Comparison of ENCODE assay signal across 22 mouse cellular contexts in genomic region chr12:78249151-78249550, GRCm38 (mm10). TPM values are rescaled to one million over a fixed set of nuclear protein-coding genes. Genes with fewer than 3 reads are reported as not detected.
DNase-seq lines count a peak whose midpoint lies in the region; ATAC-seq and TF ChIP-seq lines count a peak whose summit lies in the region.
"Had no signal": no experiment of that assay in that cellular context is flagged by ENCODE, and none has a peak within 500 bp of the region (broad histone marks: within the 10 kb centered on the region; RNA-seq: fewer than 3 reads in every experiment).

No protein-coding gene starts in this region.

- H3K27me3 ChIP-seq in lung, embryonic 14.5 days (ENCODE audit: insufficient read depth, low read length), result no peaks in the 10 kb centered on the region
- H3K27me3 ChIP-seq in liver, postnatal 0 days (ENCODE audit: insufficient read depth, low read length), result no peaks in the 10 kb centered on the region
- H3K27me3 ChIP-seq: CH12.LX; forebrain, embryonic 13.5 days; Patski had no signal

- no peak overlapping the region for H3K27ac ChIP-seq in lung, embryonic 14.5 days (ENCODE audit: low read depth)
- no peak overlapping the region for H3K27ac ChIP-seq in liver, postnatal 0 days (ENCODE audit: low read depth)
- H3K27ac ChIP-seq: forebrain, embryonic 13.5 days; macrophage had no signal

- no peak for ATAC-seq in lung, embryonic 14.5 days (ENCODE audit: insufficient read depth)
- ATAC-seq in liver, postnatal 0 days, result no peak
- ATAC-seq: forebrain, embryonic 13.5 days; Patski had no signal

- H3K9me3 ChIP-seq in lung, embryonic 14.5 days (ENCODE audit: low read depth, low read length), result no peaks in the 10 kb centered on the region
- no peaks in the 10 kb centered on the region for H3K9me3 ChIP-seq in liver, postnatal 0 days (ENCODE audit: low read length)
- H3K9me3 ChIP-seq: forebrain, embryonic 13.5 days had no signal

- no peak overlapping the region for H3K4me3 ChIP-seq in lung, embryonic 14.5 days (ENCODE audit: low read depth, low read length)
- H3K4me3 ChIP-seq in liver, postnatal 0 days (ENCODE audit: low read depth, low read length), result no peak overlapping the region
- H3K4me3 ChIP-seq: forebrain, embryonic 13.5 days had no signal

- peak; percentile 94 for DNase-seq in heart, adult 11 months
- no peak for DNase-seq in heart, postnatal 4 days
- peak; percentile 28 for DNase-seq in lung, embryonic 14.5 days
- DNase-seq in lung, postnatal 4 days, result no peak
- DNase-seq in fat pad, adult 2 months (ENCODE audit: extremely low read depth, low read depth, low spot score), result peak; percentile 98
- peak; percentile 33 for DNase-seq in lung, postnatal 25 days (ENCODE audit: low spot score)
- DNase-seq in liver, postnatal 0 days, result no peak
- DNase-seq: midbrain, embryonic 14.5 days; thymus, postnatal 14 days had no signal

- TF ChIP-seq EP300 in liver, postnatal 0 days (IDR thresholded peaks at IDR 0.05; ENCODE audit: low read depth), result no peak

- no peaks in the 10 kb centered on the region for H3K36me3 ChIP-seq in lung, embryonic 14.5 days (ENCODE audit: insufficient read depth)
- no peaks in the 10 kb centered on the region for H3K36me3 ChIP-seq in liver, postnatal 0 days (replicated peaks; ENCODE audit: insufficient read depth, low read length)

- H3K9ac ChIP-seq in lung, embryonic 14.5 days, result no peak overlapping the region
- H3K9ac ChIP-seq in liver, postnatal 0 days (replicated peaks), result no peak overlapping the region
- H3K9ac ChIP-seq: forebrain, embryonic 13.5 days had no signal

- H3K4me2 ChIP-seq in lung, embryonic 14.5 days, result no peak overlapping the region
- no peak overlapping the region for H3K4me2 ChIP-seq in liver, postnatal 0 days (ENCODE audit: low read depth, low read length)
- H3K4me2 ChIP-seq: forebrain, embryonic 13.5 days had no signal

- H3K4me1 ChIP-seq in lung, embryonic 14.5 days (ENCODE audit: insufficient read depth), result no peaks in the 10 kb centered on the region
- H3K4me1 ChIP-seq in liver, postnatal 0 days (ENCODE audit: insufficient read depth), result no peaks in the 10 kb centered on the region
- H3K4me1 ChIP-seq: forebrain, embryonic 13.5 days had no signal

- TF ChIP-seq CTCF in lung, embryonic 14.5 days (IDR thresholded peaks at IDR 0.05; ENCODE audit: low read depth), result no peak
- no peak for TF ChIP-seq CTCF in liver, postnatal 0 days (IDR thresholded peaks at IDR 0.05; ENCODE audit: low read depth)

RNA-seq across cellular contexts. Expression of gene Gphn, which starts 23.0 kb away (rescaled TPM):
- 10 to 100 TPM; 22.7 to 23.3 TPM for total RNA-seq in heart, postnatal 4 days (2021)
- 16.6 and 18.1 TPM in 2 replicates for polyA plus RNA-seq in lung, embryonic 14.5 days (2014; fragmentation: Nextera tagmentation; extraction: Ambion mirVana)
- polyA plus RNA-seq in liver, postnatal 0 days (2015; fragmentation: Nextera tagmentation; extraction: Ambion mirVana), result 6.0 and 6.1 TPM in 2 replicates

RNA-seq across cellular contexts. Expression of gene Gm6657, which starts 55.1 kb away (rescaled TPM):
- total RNA-seq in heart, postnatal 4 days (2021), result not detected
- polyA plus RNA-seq in lung, embryonic 14.5 days (2014; fragmentation: Nextera tagmentation; extraction: Ambion mirVana), result not detected in 2 replicates
- not detected in 2 replicates for polyA plus RNA-seq in liver, postnatal 0 days (2015; fragmentation: Nextera tagmentation; extraction: Ambion mirVana)
- total RNA-seq: CH12.LX; common myeloid progenitor, adult 5-6 weeks; gastrocnemius, postnatal 36 days; heart, postnatal 25 days; left cerebral cortex, adult 8-10 months had no signal
- polyA plus RNA-seq: embryonic facial prominence, embryonic 14.5 days; forebrain, embryonic 13.5 days; kidney, embryonic 14.5 days; limb, embryonic 14.5 days; macrophage; midbrain, embryonic 14.5 days; Patski; small intestine, adult 2 months; stomach, embryonic 14.5 days had no signal

Comparison
In these comparisons a context has a peak if more than half of its experiments do, and no peak if none do; other contexts are left out.
1. DNase-seq: peak in heart, adult 11 months (single experiment), lung, embryonic 14.5 days (single experiment), fat pad, adult 2 months (single experiment) and lung, postnatal 25 days (single experiment); none in heart, postnatal 4 days (single experiment), lung, postnatal 4 days (0 of 2) and liver, postnatal 0 days (single experiment).